Mouse (Mus musculus) myocyte (in vitro differentiated cells): ENCODE measurements around the gene 1700020A23Rik. TPM values are rescaled to one million over a fixed set of nuclear protein-coding genes. Genes with fewer than 3 reads are reported as not detected.

ENCODE experiments used
- H3K27me3 ChIP-seq: one replicate; pipeline ENCODE4 v1.6.1; 2011; ENCODE audit not compliant: control insufficient read depth, insufficient read depth, insufficient read length
- H3K36me3 ChIP-seq: one replicate; pipeline ENCODE4 v1.6.1; 2011; ENCODE audit not compliant: control insufficient read depth, insufficient read depth
- H3K4me2 ChIP-seq: one replicate; pipeline ENCODE4 v1.6.1; 2011; ENCODE audit warnings: low read depth, control low read depth
- H3K4me3 ChIP-seq: one replicate; pipeline ENCODE4 v1.5.1; 2011; ENCODE audit warnings: mild to moderate bottlenecking, control low read depth, moderate library complexity
- H3K79me2 ChIP-seq: one replicate; pipeline ENCODE4 v1.6.1; 2011; ENCODE audit not compliant: control insufficient read depth, insufficient read depth
- H3ac ChIP-seq: one replicate; pipeline ENCODE4 v1.6.1; 2011; ENCODE audit not compliant: control insufficient read depth, insufficient read length
- CEBPB ChIP-seq: IDR thresholded peaks from 2 replicates; pipeline ENCODE4 v1.6.1; 2011; ENCODE audit warnings: mild to moderate bottlenecking, moderate library complexity; ENCODE audit not compliant: poor library complexity, insufficient read depth, severe bottlenecking
- E2F4 ChIP-seq: IDR thresholded peaks from one replicate; pipeline ENCODE4 v1.6.1; 2011; ENCODE audit warnings: mild to moderate bottlenecking, control low read depth, moderate library complexity; ENCODE audit not compliant: insufficient read depth
- MAX ChIP-seq: IDR thresholded peaks from one replicate; pipeline ENCODE4 v1.6.1; 2011; ENCODE audit warnings: low read depth, mild to moderate bottlenecking, control low read depth
- MYOD1 ChIP-seq, 3 experiments: IDR thresholded peaks; one replicate each; pipeline ENCODE4 v1.6.1; 2011; ENCODE audit warnings: control low read depth in 2 of 3, low read depth in 2 of 3, mild to moderate bottlenecking in 2 of 3, moderate library complexity in 1 of 3; ENCODE audit not compliant: insufficient read length in 2 of 3, control insufficient read depth in 1 of 3
- MYOG ChIP-seq, 3 experiments: IDR thresholded peaks; one replicate each; pipeline ENCODE4 v1.6.1; 2011; ENCODE audit warnings: control low read depth in 2 of 3, low read depth in 2 of 3, mild to moderate bottlenecking in 2 of 3; ENCODE audit not compliant: insufficient read length in 2 of 3, control insufficient read depth in 1 of 3, insufficient read depth in 1 of 3
- POLR2A ChIP-seq: IDR thresholded peaks from one replicate; pipeline ENCODE4 v1.6.1; 2011; ENCODE audit warnings: low read depth, mild to moderate bottlenecking, control low read depth, moderate library complexity; ENCODE audit not compliant: insufficient read length
- POLR2AphosphoS2 ChIP-seq: IDR thresholded peaks from one replicate; pipeline ENCODE4 v1.6.1; 2011; ENCODE audit warnings: low read depth, control low read depth; ENCODE audit not compliant: insufficient read length
- REST ChIP-seq: IDR thresholded peaks from one replicate; pipeline ENCODE4 v1.6.1; 2011; ENCODE audit warnings: mild to moderate bottlenecking, control low read depth, moderate library complexity; ENCODE audit not compliant: insufficient read depth, insufficient read length
- SRF ChIP-seq: IDR thresholded peaks from one replicate; pipeline ENCODE4 v1.6.1; 2011; ENCODE audit warnings: low read depth; ENCODE audit not compliant: control insufficient read depth, insufficient read length
- TCF12 ChIP-seq: IDR thresholded peaks from one replicate; pipeline ENCODE4 v1.6.1; 2011; ENCODE audit warnings: mild to moderate bottlenecking, control low read depth; ENCODE audit not compliant: poor library complexity, insufficient read depth, severe bottlenecking
- TCF3 ChIP-seq: IDR thresholded peaks from one replicate; pipeline ENCODE4 v1.6.1; 2011; ENCODE audit warnings: low read depth, control low read depth; ENCODE audit not compliant: insufficient read length
- USF1 ChIP-seq: IDR thresholded peaks from one replicate; pipeline ENCODE4 v1.6.1; 2011; ENCODE audit warnings: low read depth, mild to moderate bottlenecking, control low read depth, moderate library complexity
- polyA plus RNA-seq: library from polyadenylated mRNA; unstranded; fragments of >200 nt; fragmentation: generic; extraction: Trizol; gene quantifications from one replicate; pipeline ENCODE4 v1.2.1, GENCODE M21; 2012; ENCODE audit warnings: missing spikeins

The 1700020A23Rik gene
- polyA plus RNA-seq, result not detected

DNA sequence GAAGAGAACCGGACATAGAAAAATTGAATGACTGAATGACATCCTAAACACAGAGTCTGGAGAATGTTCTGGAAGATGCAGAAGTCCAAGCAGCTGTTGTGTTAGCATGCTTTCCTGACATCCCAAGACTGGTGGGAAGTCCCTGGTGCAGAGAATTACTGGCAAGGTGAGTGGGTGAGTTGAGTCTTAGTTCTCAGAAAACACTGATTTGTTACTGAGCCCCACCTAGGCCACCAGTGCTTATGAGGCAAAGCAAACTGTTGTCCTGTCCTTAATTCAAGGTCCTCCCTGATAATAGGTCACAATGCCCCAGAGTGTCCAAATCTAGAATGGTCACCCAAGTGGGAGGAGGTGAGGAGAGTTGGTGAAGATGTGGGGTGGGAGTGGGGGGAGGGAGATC lies at the start of gene 1700020A23Rik, which contains the start of gene Gm28372:
1700020A23Rik (plus strand) TSS at position 321 of the 400 bp plus-strand sequence.
Gm28372 (plus strand) TSS at position 301 of the 400 bp plus-strand sequence.
- no peak within 1 kb of the TSS for H3K4me3 ChIP-seq
- no peaks in the 10 kb centered on the region for H3K36me3 ChIP-seq
- H3ac ChIP-seq, result no peak within 1 kb of the TSS
- no peaks in the 10 kb centered on the region for H3K79me2 ChIP-seq
- TF ChIP-seq E2F4 (no peak), MYOD1 (IDR thresholded peaks at IDR 0.05; ENCODE audit: control insufficient read depth in 1 of 3, insufficient read length in 2 of 3, low read depth in 2 of 3) (no peak), POLR2A (no peak), CEBPB (no peak)
- H3K4me2 ChIP-seq, result no peak within 1 kb of the TSS
- no peaks in the 10 kb centered on the region for H3K27me3 ChIP-seq

DNA sequence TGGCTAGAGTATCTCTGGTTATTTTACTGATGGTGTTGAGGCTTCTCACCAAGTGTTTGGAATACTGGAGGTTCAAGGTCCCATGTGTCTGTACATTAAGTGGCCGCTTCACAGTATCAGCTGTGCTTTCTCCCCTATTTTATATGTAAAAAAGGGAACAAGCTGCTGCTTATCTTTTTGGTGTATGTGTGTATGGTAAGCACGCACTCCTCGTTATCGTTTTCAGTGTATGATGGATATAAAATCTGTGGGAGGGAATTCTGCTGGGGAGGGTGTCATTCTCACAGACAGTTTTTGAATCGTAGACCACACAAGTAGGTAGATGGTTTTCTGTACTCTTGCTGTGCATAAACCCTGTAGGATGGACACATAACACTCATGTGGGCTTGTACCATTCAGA lies 47.5 kb upstream of the 1700020A23Rik start:
- H3K27me3 ChIP-seq, result peaks cover 68% of the 10 kb centered on the region
- TF ChIP-seq E2F4 (no peak), MAX (no peak), MYOG (IDR thresholded peaks at IDR 0.05; ENCODE audit: control insufficient read depth in 1 of 3, insufficient read depth in 1 of 3, insufficient read length in 2 of 3, low read depth in 2 of 3) (no peak), CEBPB (no peak), TCF3 (no peak), REST (no peak), TCF12 (no peak), POLR2AphosphoS2 (no peak), POLR2A (no peak), MYOD1 (IDR thresholded peaks at IDR 0.05; ENCODE audit: control insufficient read depth in 1 of 3, insufficient read length in 2 of 3, low read depth in 2 of 3) (no peak)
- H3K79me2 ChIP-seq, result no peaks in the 10 kb centered on the region
- no peak overlapping the region for H3K4me2 ChIP-seq
- H3K4me3 ChIP-seq, result no peak overlapping the region
- H3ac ChIP-seq, result no peak overlapping the region
- no peaks in the 10 kb centered on the region for H3K36me3 ChIP-seq

DNA sequence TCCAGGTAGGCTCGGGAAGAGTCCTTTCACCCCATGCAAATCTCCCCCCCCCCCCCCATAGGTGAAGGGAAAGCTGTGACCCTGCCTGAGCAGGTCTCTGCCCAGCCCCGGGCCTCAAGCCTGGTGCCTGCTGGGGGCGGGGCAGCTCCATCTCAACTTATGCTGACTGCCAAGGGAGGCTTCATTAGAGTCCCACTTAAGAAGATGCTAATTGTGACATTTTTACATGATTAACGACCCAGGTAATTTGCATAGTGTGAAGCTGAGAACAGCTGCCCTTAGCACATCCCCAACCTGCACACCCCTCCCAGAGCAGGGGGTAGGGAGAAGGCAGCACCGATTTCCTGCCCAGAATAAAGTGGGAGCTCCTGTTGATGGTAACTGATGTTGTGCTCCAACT lies 46.2 kb upstream of the 1700020A23Rik start:
- H3K79me2 ChIP-seq, result no peaks in the 10 kb centered on the region
- H3K4me2 ChIP-seq, result no peak overlapping the region
- peaks cover 73% of the 10 kb centered on the region for H3K27me3 ChIP-seq
- H3K36me3 ChIP-seq, result no peaks in the 10 kb centered on the region
- TF ChIP-seq TCF3, result no peak
- TF ChIP-seq E2F4, result no peak
- TF ChIP-seq POLR2AphosphoS2, result no peak
- TF ChIP-seq MYOG (IDR thresholded peaks at IDR 0.05; ENCODE audit: control insufficient read depth in 1 of 3, insufficient read depth in 1 of 3, insufficient read length in 2 of 3, low read depth in 2 of 3), result no peak
- no peak for TF ChIP-seq TCF12
- TF ChIP-seq MYOD1 (IDR thresholded peaks at IDR 0.05; ENCODE audit: control insufficient read depth in 1 of 3, insufficient read length in 2 of 3, low read depth in 2 of 3), result no peak
- no peak for TF ChIP-seq POLR2A
- TF ChIP-seq REST, result no peak
- no peak for TF ChIP-seq CEBPB
- TF ChIP-seq MAX, result no peak
- no peak for TF ChIP-seq USF1
- no peak for TF ChIP-seq SRF
- H3K4me3 ChIP-seq, result no peak overlapping the region
- no peak overlapping the region for H3ac ChIP-seq

DNA sequence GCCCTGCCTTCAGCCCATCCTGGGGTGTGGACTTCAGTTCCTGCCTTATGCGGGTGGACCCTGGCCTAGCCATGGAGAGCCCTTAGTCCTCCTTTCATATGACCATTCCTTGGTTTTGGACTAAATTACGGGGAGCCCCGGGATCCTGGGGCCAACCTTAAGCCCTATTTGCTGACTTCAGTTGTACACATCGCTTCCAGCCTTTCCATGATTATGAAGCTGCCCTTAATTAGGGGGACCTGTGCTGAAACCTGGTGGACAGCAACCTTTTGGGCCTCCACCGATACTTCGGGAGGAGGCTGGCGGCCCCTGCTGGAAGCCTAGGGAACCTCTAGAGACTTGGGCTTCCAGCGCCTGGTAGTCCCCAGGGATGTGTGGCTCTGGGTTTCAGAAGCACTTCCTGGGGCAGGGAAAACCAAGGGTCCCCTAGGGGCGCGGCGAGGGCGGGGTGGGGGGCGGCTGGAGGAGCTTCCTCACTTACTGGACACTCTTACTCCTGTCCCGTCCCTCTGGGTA lies 42.5 kb upstream of the 1700020A23Rik start:
- Histone ChIP-seq H3K36me3 (no peaks in the 10 kb centered on the region), H3K79me2 (no peaks in the 10 kb centered on the region), H3K4me3 (no peak overlapping the region), H3K27me3 (peaks cover 72% of the 10 kb centered on the region), H3K4me2 (no peak overlapping the region), H3ac (no peak overlapping the region)
- peak; percentile 8 for TF ChIP-seq REST
- no peak for TF ChIP-seq MAX

DNA sequence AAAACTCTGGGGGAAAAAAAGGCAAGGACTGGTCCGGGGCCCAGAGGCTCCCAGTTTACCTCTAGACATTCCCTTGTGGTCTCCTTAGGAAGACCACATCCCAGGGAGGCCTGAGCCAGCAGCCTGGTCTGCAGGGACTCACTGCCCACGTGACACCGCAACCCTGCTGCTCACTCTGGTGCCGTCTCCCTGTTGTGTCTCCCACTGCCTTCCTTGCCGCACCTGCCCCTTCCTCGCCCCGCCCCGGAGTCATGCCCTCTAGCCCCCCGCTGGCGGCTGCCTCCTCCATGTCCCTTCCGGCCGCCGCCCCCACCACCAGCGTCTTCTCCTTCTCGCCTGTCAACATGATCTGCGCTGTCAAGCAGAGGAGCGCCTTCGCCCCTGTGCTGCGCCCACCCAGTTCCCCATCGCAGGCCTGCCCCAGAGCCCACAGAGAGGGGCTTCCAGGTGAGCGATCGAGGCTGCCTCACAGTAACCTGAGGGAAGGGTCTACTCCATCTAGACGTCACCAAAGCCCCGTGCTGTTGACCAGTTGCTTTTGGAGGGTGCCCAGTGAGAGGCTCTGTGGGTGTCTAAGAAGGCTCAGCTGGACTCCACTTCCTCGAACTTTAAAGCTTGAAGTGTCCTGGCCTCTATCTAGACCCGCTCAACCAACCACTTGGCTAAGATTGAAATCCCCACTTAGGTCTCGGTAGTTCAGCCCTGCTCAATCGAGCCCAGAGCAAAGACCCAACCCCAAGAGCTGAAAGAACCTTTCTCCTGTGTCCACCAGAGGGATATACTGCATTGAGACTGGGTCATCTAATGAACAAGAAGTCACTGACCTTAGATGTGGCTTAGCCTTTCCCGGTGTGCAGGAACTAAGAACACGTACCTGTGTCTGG lies 39.6 kb upstream of the 1700020A23Rik start:
- H3K36me3 ChIP-seq, result no peaks in the 10 kb centered on the region
- no peak overlapping the region for H3K4me3 ChIP-seq
- TF ChIP-seq MYOD1 (IDR thresholded peaks at IDR 0.05; ENCODE audit: control insufficient read depth in 1 of 3, insufficient read length in 2 of 3, low read depth in 2 of 3) (no peak), TCF3 (no peak), TCF12 (no peak), POLR2AphosphoS2 (no peak), POLR2A (no peak)
- no peak overlapping the region for H3K4me2 ChIP-seq
- peaks cover 66% of the 10 kb centered on the region for H3K27me3 ChIP-seq
- no peak overlapping the region for H3ac ChIP-seq
- H3K79me2 ChIP-seq, result no peaks in the 10 kb centered on the region
